In genomic region chr3:113629606-113630359, GRCm38 (mm10) we compare ENCODE assay signal across 8 mouse cellular contexts. TPM values are rescaled to one million over a fixed set of nuclear protein-coding genes. Genes with fewer than 3 reads are reported as not detected.
DNase-seq lines count a peak whose midpoint lies in the region; ATAC-seq and TF ChIP-seq lines count a peak whose summit lies in the region.

Gene Rnpc3 (minus strand): TSS chr3:113630149.

- no peak for TF ChIP-seq EP300 in MEL (IDR thresholded peaks at IDR 0.05; ENCODE audit: low read depth in 1 of 2, low read length in 2 of 2)

- peak within 1 kb of the TSS; percentile 96 for H3K27ac ChIP-seq in MEL (ENCODE audit: control insufficient read depth, low read depth, low read length)
- peak within 1 kb of the TSS; percentile 82 for H3K27ac ChIP-seq in cerebellum, adult 2 months (ENCODE audit: insufficient read depth, low read length)
- H3K27ac ChIP-seq in forebrain, postnatal 0 days (ENCODE audit: low read depth, low read length): peak within 1 kb of the TSS; percentile 100
- peak within 1 kb of the TSS; percentile 100 for H3K27ac ChIP-seq in lung, embryonic 15.5 days

- WGBS in cerebellum, adult 2 months: under 1% methylated on average over 68 of the region's 70 CpGs
- under 1% methylated on average over 68 of the region's 70 CpGs for WGBS in forebrain, postnatal 0 days
- under 1% methylated on average over 60 of the region's 70 CpGs for WGBS in lung, embryonic 15.5 days

- H3K9me3 ChIP-seq in MEL (replicated peaks; ENCODE audit: insufficient read depth, low read length): no peaks in the 10 kb centered on the region
- H3K9me3 ChIP-seq in forebrain, postnatal 0 days (ENCODE audit: low read length): no peaks in the 10 kb centered on the region
- no peaks in the 10 kb centered on the region for H3K9me3 ChIP-seq in lung, embryonic 15.5 days

- DNase-seq in MEL (ENCODE audit: low read depth, low spot score): peak; percentile 96
- peak; percentile 96 to 97 for DNase-seq in cerebellum, adult 2 months
- peak; percentile 99 for DNase-seq in forebrain, postnatal 0 days
- peak; percentile 98 for DNase-seq in heart, postnatal 4 days
- DNase-seq in layer of hippocampus, adult 8-10 months (ENCODE audit: low spot score in 2 of 2): peak; percentile 89 to 94
- DNase-seq in ovary, adult 18-20 months (ENCODE audit: low spot score): peak; percentile 91
- peak; percentile 98 for DNase-seq in thymus, postnatal 0 days (ENCODE audit: low spot score)

- peak in 2 of 3 experiments; percentile 24 to 25; a peak in 4 of 6 replicates for TF ChIP-seq CTCF in MEL (IDR thresholded peaks at IDR 0.05 in 2 of 3, conservative IDR thresholded peaks at IDR 0.05 in 1 of 3; ENCODE audit: control insufficient read depth in 1 of 3, insufficient read depth in 1 of 3, low read depth in 2 of 3, low read length in 3 of 3, poor library complexity in 1 of 3, severe bottlenecking in 1 of 3)
- no peak for TF ChIP-seq CTCF in cerebellum, adult 2 months (IDR thresholded peaks at IDR 0.05; ENCODE audit: borderline replicate concordance, insufficient read depth, low read depth, low read length)
- TF ChIP-seq CTCF in forebrain, postnatal 0 days (IDR thresholded peaks at IDR 0.05; ENCODE audit: low read depth): peak; percentile 21; the same call in 1 of the 2 replicates

- peak within 1 kb of the TSS; percentile 91 for H3K4me3 ChIP-seq in MEL (ENCODE audit: control insufficient read depth in 1 of 2, insufficient read depth in 1 of 2, low read depth in 2 of 2, low read length in 2 of 2)
- H3K4me3 ChIP-seq in cerebellum, adult 2 months (replicated peaks; ENCODE audit: insufficient read depth, low read depth, low read length): peak within 1 kb of the TSS; percentile 69
- H3K4me3 ChIP-seq in forebrain, postnatal 0 days (ENCODE audit: low read depth, low read length): peak within 1 kb of the TSS; percentile 76
- peak within 1 kb of the TSS; percentile 70 for H3K4me3 ChIP-seq in lung, embryonic 15.5 days

- TF ChIP-seq RAD21 in MEL (IDR thresholded peaks at IDR 0.05; ENCODE audit: low read depth, low read length): no peak

- peak; percentile 97 for ATAC-seq in forebrain, postnatal 0 days
- ATAC-seq in lung, embryonic 15.5 days (ENCODE audit: borderline replicate concordance, extremely low read depth, low FRiP score, low TSS enrichment): peak; percentile 99

- H3K9ac ChIP-seq in MEL (ENCODE audit: control insufficient read depth, low read depth, low read length, poor library complexity, severe bottlenecking): peak within 1 kb of the TSS; percentile 99
- peak within 1 kb of the TSS; percentile 98 for H3K9ac ChIP-seq in forebrain, postnatal 0 days
- peak within 1 kb of the TSS; percentile 76 for H3K9ac ChIP-seq in lung, embryonic 15.5 days

- peaks cover 10% of the 10 kb centered on the region for H3K79me2 ChIP-seq in MEL (ENCODE audit: control insufficient read depth, insufficient read depth, low read length, poor library complexity)

- H3K4me2 ChIP-seq in forebrain, postnatal 0 days (ENCODE audit: low read depth): peak within 1 kb of the TSS; percentile 51
- H3K4me2 ChIP-seq in lung, embryonic 15.5 days: peak within 1 kb of the TSS; percentile 71

- H3K36me3 ChIP-seq in MEL (ENCODE audit: control insufficient read depth in 1 of 2, insufficient read depth in 2 of 2, low read length in 2 of 2): peaks cover 4 to 22% of the 10 kb centered on the region in 2 experiments
- H3K36me3 ChIP-seq in forebrain, postnatal 0 days (ENCODE audit: insufficient read depth): peaks cover 5% of the 10 kb centered on the region; the same call in 1 of the 2 replicates
- peaks cover 6% of the 10 kb centered on the region for H3K36me3 ChIP-seq in lung, embryonic 15.5 days

- H3K4me1 ChIP-seq in MEL (ENCODE audit: control insufficient read depth in 1 of 2, insufficient read depth in 2 of 2, low read length in 2 of 2): peaks cover 0 to 6% of the 10 kb centered on the region in 2 experiments; a peak in 2 of 4 replicates
- H3K4me1 ChIP-seq in cerebellum, adult 2 months (ENCODE audit: control insufficient read depth, insufficient read depth, low read length): no peaks in the 10 kb centered on the region; the same call in 1 of the 2 replicates
- peaks cover 8% of the 10 kb centered on the region; the same call in 1 of the 2 replicates for H3K4me1 ChIP-seq in forebrain, postnatal 0 days (ENCODE audit: insufficient read depth)
- peaks cover 7% of the 10 kb centered on the region for H3K4me1 ChIP-seq in lung, embryonic 15.5 days

- peak; percentile 95 to 96 for TF ChIP-seq POLR2A in MEL (IDR thresholded peaks at IDR 0.05; ENCODE audit: control insufficient read depth in 1 of 2, insufficient read depth in 1 of 2, low read depth in 1 of 2, low read length in 2 of 2, poor library complexity in 1 of 2)
- TF ChIP-seq POLR2A in cerebellum, adult 2 months (IDR thresholded peaks at IDR 0.05; ENCODE audit: borderline replicate concordance, insufficient read depth, low read length): peak; percentile 80

- no peaks in the 10 kb centered on the region for H3K27me3 ChIP-seq in MEL (ENCODE audit: control insufficient read depth in 1 of 2, insufficient read depth in 2 of 2, low read length in 2 of 2)
- H3K27me3 ChIP-seq in cerebellum, adult 2 months (ENCODE audit: control insufficient read depth, insufficient read depth, low read length): no peaks in the 10 kb centered on the region
- H3K27me3 ChIP-seq in forebrain, postnatal 0 days (ENCODE audit: insufficient read depth, low read length): no peaks in the 10 kb centered on the region
- no peaks in the 10 kb centered on the region for H3K27me3 ChIP-seq in lung, embryonic 15.5 days

TF ChIP-seq in MEL, 35 proteins besides CTCF, POLR2A, EP300 and RAD21 (continues in another document):
- 0 out of 2 replicates have a peak, but pooled peaks have one; percentile 2 for TF ChIP-seq GATA1 (IDR thresholded peaks at IDR 0.05; ENCODE audit: low read depth, low read length)
- TF ChIP-seq KAT2A (conservative IDR thresholded peaks at IDR 0.05; ENCODE audit: low read depth, low read length): peak; percentile 67
- TF ChIP-seq USF2 (IDR thresholded peaks at IDR 0.05; ENCODE audit: borderline replicate concordance in 1 of 2, insufficient read depth in 1 of 2, low read depth in 1 of 2, low read length in 2 of 2): no peak
- peak; percentile 89 for TF ChIP-seq HCFC1 (IDR thresholded peaks at IDR 0.05; ENCODE audit: low read depth, low read length)
- no peak for TF ChIP-seq MEF2A (IDR thresholded peaks at IDR 0.05; ENCODE audit: extremely low read depth, insufficient replicate concordance, low read depth, low read length, poor library complexity, severe bottlenecking)
- TF ChIP-seq E2F4 (IDR thresholded peaks at IDR 0.05; ENCODE audit: borderline replicate concordance, low read depth, low read length): no peak
- no peak for TF ChIP-seq MYB (IDR thresholded peaks at IDR 0.05; ENCODE audit: low read depth, low read length)
- no peak for TF ChIP-seq JUND (IDR thresholded peaks at IDR 0.05; ENCODE audit: low read depth, low read length)
- no peak; the same call in 1 of the 2 replicates for TF ChIP-seq MAZ (IDR thresholded peaks at IDR 0.05; ENCODE audit: low read depth, low read length)
- TF ChIP-seq POLR2AphosphoS2 (IDR thresholded peaks at IDR 0.05; ENCODE audit: low read length): peak; percentile 96
- TF ChIP-seq MYC (IDR thresholded peaks at IDR 0.05; ENCODE audit: low read depth, low read length): peak; percentile 14; the same call in 1 of the 2 replicates
- TF ChIP-seq GABPA (IDR thresholded peaks at IDR 0.05; ENCODE audit: low read depth, low read length): no peak
- TF ChIP-seq NRF1 (IDR thresholded peaks at IDR 0.05; ENCODE audit: insufficient read depth, low read depth, low read length, poor library complexity, severe bottlenecking): peak; percentile 80
- peak; percentile 99 for TF ChIP-seq CHD2 (IDR thresholded peaks at IDR 0.05; ENCODE audit: low read length)
- no peak for TF ChIP-seq ZC3H11A (IDR thresholded peaks at IDR 0.05; ENCODE audit: low read depth, low read length)
- no peak for TF ChIP-seq SMC3 (IDR thresholded peaks at IDR 0.05; ENCODE audit: low read depth, low read length)
- no peak for TF ChIP-seq USF1 (IDR thresholded peaks at IDR 0.05; ENCODE audit: low read depth, low read length)
- peak; percentile 48 for TF ChIP-seq MAX (IDR thresholded peaks at IDR 0.05; ENCODE audit: low read length)
- peak; percentile 86 for TF ChIP-seq ELF1 (IDR thresholded peaks at IDR 0.05; ENCODE audit: low read depth, low read length)
- peak; percentile 57 for TF ChIP-seq MXI1 (IDR thresholded peaks at IDR 0.05; ENCODE audit: low read depth, low read length)
- no peak for TF ChIP-seq ZKSCAN1 (IDR thresholded peaks at IDR 0.05; ENCODE audit: low read depth, low read length)
- TF ChIP-seq ZMIZ1 (IDR thresholded peaks at IDR 0.05; ENCODE audit: low read depth, low read length): peak; percentile 92
- TF ChIP-seq TAL1 (IDR thresholded peaks at IDR 0.05; ENCODE audit: low read length): no peak
- peak; percentile 46; the same call in 1 of the 2 replicates for TF ChIP-seq SIN3A (IDR thresholded peaks at IDR 0.05; ENCODE audit: low read length)
- no peak for TF ChIP-seq ZNF384 (IDR thresholded peaks at IDR 0.05; ENCODE audit: low read depth, low read length)
- TF ChIP-seq ETS1 (IDR thresholded peaks at IDR 0.05; ENCODE audit: low read depth, low read length): no peak
- no peak for TF ChIP-seq MAFK (IDR thresholded peaks at IDR 0.05; ENCODE audit: borderline replicate concordance, low read depth, low read length)
- TF ChIP-seq RCOR1 (IDR thresholded peaks at IDR 0.05; ENCODE audit: low read depth, low read length): no peak
- TF ChIP-seq POLR2AphosphoS5 (IDR thresholded peaks at IDR 0.05; ENCODE audit: borderline replicate concordance, low read depth, low read length): 0 out of 2 replicates have a peak, but pooled peaks have one; percentile 31
- peak; percentile 96 for TF ChIP-seq NELFE (IDR thresholded peaks at IDR 0.05; ENCODE audit: low read depth, low read length)
- no peak for TF ChIP-seq BHLHE40 (IDR thresholded peaks at IDR 0.05; ENCODE audit: borderline replicate concordance, low read depth, low read length)

RNA-seq across cellular contexts. Expression of gene Rnpc3, which starts in this region (rescaled TPM):
- total RNA-seq in MEL (2012; rRNA removed): 15.0 and 21.0 TPM in 2 replicates
- polyA plus RNA-seq in MEL (2012; ENCODE audit: insufficient read depth in 1 of 2, insufficient read length in 2 of 2, low read depth in 1 of 2, low replicate concordance in 2 of 2, missing spikeins in 1 of 2): 10 to 100 TPM in 1 of 2 experiments, not detected in 1; 12.9 TPM
- polyA plus RNA-seq in cerebellum, adult 2 months (2012; rRNA removed): 38.2 and 38.8 TPM in 2 replicates
- total RNA-seq in forebrain, postnatal 0 days (2014; rRNA removed): 47.6 and 54.6 TPM in 2 replicates
- polyA plus RNA-seq in forebrain, postnatal 0 days (2015; fragmentation: Nextera tagmentation; extraction: Ambion mirVana): 34.9 and 39.5 TPM in 2 replicates
- 10 to 100 TPM; 17.1 to 19.2 TPM for total RNA-seq in heart, postnatal 4 days (2021)
- total RNA-seq in layer of hippocampus, adult 8-10 months (2022): 10 to 100 TPM; 28.3 to 35.3 (median 32.7) TPM
- polyA plus RNA-seq in lung, embryonic 15.5 days (2015; fragmentation: Nextera tagmentation; extraction: Ambion mirVana): 31.9 and 34.5 TPM in 2 replicates
- polyA plus RNA-seq in thymus, postnatal 0 days (2015; fragmentation: Nextera tagmentation; extraction: Ambion mirVana): 56.9 and 57.0 TPM in 2 replicates

Comparison
In these comparisons a context has a peak if more than half of its experiments do, and no peak if none do; other contexts are left out.
1. Peak in every context shown above with its lines: DNase-seq, ATAC-seq, H3K4me3 ChIP-seq and H3K27ac ChIP-seq.